Mouse (Mus musculus): ENCODE results near the gene Zdhhc19.

DNA sequence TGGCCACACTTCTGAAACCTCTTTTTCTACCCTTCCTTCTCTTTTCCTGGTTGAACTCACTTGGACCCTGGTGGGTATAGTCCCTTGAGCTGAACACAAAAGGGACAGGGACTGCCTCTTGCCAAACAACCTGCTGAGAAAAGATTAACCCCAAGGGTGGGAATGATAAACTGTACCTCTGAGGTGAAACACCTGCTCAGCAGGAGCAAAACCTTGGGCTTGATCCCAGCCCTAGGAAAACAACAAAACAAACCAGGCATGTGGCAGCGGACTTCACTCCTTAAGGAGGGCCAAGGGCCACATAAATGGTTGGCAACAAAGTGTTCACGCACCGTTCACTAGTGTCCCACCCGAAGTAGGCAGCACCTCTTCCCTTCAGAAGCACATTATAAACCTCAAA is 63.4 kb downstream of the Zdhhc19 start:
- TF ChIP-seq CTCF (IDR thresholded peaks at IDR 0.05; ENCODE audit: low read depth, low read length) (no peak), EP300 (IDR thresholded peaks at IDR 0.05; ENCODE audit: insufficient read depth, low read depth, low read length) (no peak)
